Mouse (Mus musculus) T-cell, adult 66 days (primary cell): Measurements from ENCODE around the gene Myl10. TPM values are rescaled to one million over a fixed set of nuclear protein-coding genes. Genes with fewer than 3 reads are reported as not detected.

Source experiments
- total RNA-seq, 2 experiments: library from RNA; stranded (reverse); gene quantifications; 3 replicates in 1 of 2; 4 replicates in 1 of 2; pipeline ENCODE4 v1.2.4; 2023

Gene Myl10
- total RNA-seq, result 1 to 10 TPM in 1 of 2 experiments, not detected in 1; 1.7 TPM

DNA sequence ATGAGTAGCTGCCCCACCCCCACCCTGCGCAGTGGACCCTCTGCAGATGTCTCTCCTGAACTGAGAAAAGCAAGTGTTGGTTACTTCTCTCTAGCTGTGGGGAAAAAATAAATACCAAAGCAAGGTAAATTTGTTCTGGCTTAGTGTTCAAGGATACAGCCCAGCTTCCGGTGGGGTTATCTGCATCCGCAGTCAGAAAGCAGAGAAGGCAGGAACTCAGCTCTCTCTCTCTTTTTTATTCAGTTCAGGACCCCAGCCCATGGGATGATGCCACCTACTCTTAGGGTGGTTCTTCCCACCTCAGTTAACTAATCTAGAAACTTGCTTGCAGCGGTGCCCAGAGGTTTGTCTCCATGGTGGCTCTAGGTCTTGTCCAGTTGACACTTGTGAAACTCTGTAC lies at the start of gene Myl10:
TSS of gene Myl10 (plus strand) at position 363 of the 400 bp plus-strand sequence.

Other genes with a start within 250 kb of the Myl10 start
- gene Cux1, start 125.7 kb upstream of the Myl10 start, total RNA-seq, result 10 to 100 TPM; 73.9 to 78.4 TPM
- gene Col26a1, start 190.1 kb downstream of the Myl10 start, total RNA-seq, result not detected
- 1 to 10 TPM; 1.0 to 3.0 TPM for gene Ift22, start 215.0 kb downstream of the Myl10 start, total RNA-seq